Mouse (Mus musculus) adrenal gland, postnatal 10 days (tissue): ENCODE measurements around the gene Tlx3. TPM values are rescaled to one million over a fixed set of nuclear protein-coding genes. Genes with fewer than 3 reads are reported as not detected.

Experiments used
- total RNA-seq, 2 experiments: library from RNA; stranded (reverse); gene quantifications; 2 replicates each; pipeline ENCODE4 v1.2.3; 2021

The Tlx3 gene
- total RNA-seq, 2 experiments from 2014 or later = 0.24 TPM; not detected in 1

Other genes with a start within 250 kb of the Tlx3 start
- gene Fgf18, start 56.2 kb downstream of the Tlx3 start, total RNA-seq = 1 to 10 TPM; 3.0 to 3.6 TPM
- 100 to 1,000 TPM; 311 to 336 TPM for gene Npm1, start 40.4 kb downstream of the Tlx3 start, total RNA-seq
- not detected for gene Gm12117, start 73.1 kb upstream of the Tlx3 start, total RNA-seq